Mouse (Mus musculus) hindbrain, embryonic 10.5 days (tissue): ENCODE measurements around the gene Kdm4c. TPM values are rescaled to one million over a fixed set of nuclear protein-coding genes. Genes with fewer than 3 reads are reported as not detected.
"Not testable (repeated sequence)": the region's sequence is repeated elsewhere in the genome, so short reads cannot be mapped to it uniquely, and the experiment has no call there.

ENCODE experiments used
- DNase-seq: peaks from one replicate; pipeline ENCODE4 v3.0.0-alpha.2; 2017; ENCODE audit warnings: low spot score
- H3K27ac ChIP-seq: fragments of 300-500 bp; sonication (generic); 2 replicates; pipeline ENCODE4 v1.5.1; 2016; ENCODE audit warnings: mild to moderate bottlenecking, moderate library complexity
- H3K27me3 ChIP-seq: fragments of 300-500 bp; sonication (generic); 2 replicates; pipeline ENCODE4 v1.6.1; 2016; ENCODE audit warnings: mild to moderate bottlenecking; ENCODE audit not compliant: poor library complexity, insufficient read depth, severe bottlenecking
- H3K36me3 ChIP-seq: fragments of 300-500 bp; sonication (generic); 2 replicates; pipeline ENCODE4 v1.6.1; 2016; ENCODE audit warnings: mild to moderate bottlenecking, moderate library complexity
- H3K4me1 ChIP-seq: fragments of 300-500 bp; sonication (generic); replicated peaks from 2 replicates; pipeline ENCODE4 v1.6.1; 2016; ENCODE audit warnings: mild to moderate bottlenecking
- H3K4me3 ChIP-seq: fragments of 300-500 bp; sonication (generic); 2 replicates; pipeline ENCODE4 v1.5.1; 2016; ENCODE audit warnings: mild to moderate bottlenecking, moderate library complexity
- H3K9me3 ChIP-seq: fragments of 300-500 bp; sonication (generic); 2 replicates; pipeline ENCODE4 v1.6.1; 2016; ENCODE audit warnings: mild to moderate bottlenecking, moderate library complexity
- WGBS: fragments of 180-500 bp; shearing (Covaris S2); methylation state at CpG from one replicate; pipeline ENCODE4 v1.1.7; 2016; 5-methylcytosine and 5-hydroxymethylcytosine counted together
- polyA plus RNA-seq: library from polyadenylated mRNA; unstranded; fragments of >200 nt; fragmentation: Nextera tagmentation; extraction: Ambion mirVana; gene quantifications from 2 replicates; pipeline ENCODE4 v1.2.1, GENCODE M21; 2016

Kdm4c gene
- polyA plus RNA-seq, result 10.2 TPM in 2 replicates

GRCm38 (mm10) chr4:74242176-74242575 is at the start of gene Kdm4c:
Gene Kdm4c, plus strand, starts transcription at chr4:74242497.
- Histone ChIP-seq H3K4me3 (no peak within 1 kb of the TSS), H3K9me3 (no peaks in the 10 kb centered on the region), H3K36me3 (no peaks in the 10 kb centered on the region), H3K27ac (no peak within 1 kb of the TSS), H3K4me1 (no peaks in the 10 kb centered on the region), H3K27me3 (no peaks in the 10 kb centered on the region)
- 87% methylated on average over 1 of the region's 1 CpGs for WGBS
- no peak for DNase-seq

- DNase-seq, result no peak
- H3K4me3 ChIP-seq, result no peak overlapping the region
- H3K9me3 ChIP-seq, result no peaks in the 10 kb centered on the region
- no peak overlapping the region for H3K27ac ChIP-seq
- H3K4me1 ChIP-seq, result no peaks in the 10 kb centered on the region
- no peaks in the 10 kb centered on the region for H3K27me3 ChIP-seq
- H3K36me3 ChIP-seq, result no peaks in the 10 kb centered on the region
Measured at GRCm38 (mm10) chr4:74201281-74201811, 41.0 kb upstream of the Kdm4c start.

GRCm38 (mm10) chr4:74221780-74222179 is 20.5 kb upstream of the Kdm4c start:
- H3K36me3 ChIP-seq, H3K4me1 ChIP-seq, DNase-seq, H3K9me3 ChIP-seq, H3K27ac ChIP-seq, H3K4me3 ChIP-seq, H3K27me3 ChIP-seq: not testable (repeated sequence)
- WGBS, result 90% methylated on average over 1 of the region's 1 CpGs

- Histone ChIP-seq H3K27me3 (no peaks in the 10 kb centered on the region), H3K4me1 (no peaks in the 10 kb centered on the region), H3K36me3 (no peaks in the 10 kb centered on the region), H3K4me3 (no peak overlapping the region), H3K27ac (no peak overlapping the region), H3K9me3 (no peaks in the 10 kb centered on the region)
- WGBS, result 42% methylated on average over 3 of the region's 3 CpGs
- DNase-seq, result no peak
Measured at GRCm38 (mm10) chr4:74222360-74222759, 19.9 kb upstream of the Kdm4c start.

- H3K36me3 ChIP-seq, result no peaks in the 10 kb centered on the region
- WGBS, result 83% methylated on average over 2 of the region's 2 CpGs
- no peak for DNase-seq
Measured at GRCm38 (mm10) chr4:74224210-74224609, 18.1 kb upstream of the Kdm4c start.

GRCm38 (mm10) chr4:74230994-74231393 is 11.3 kb upstream of the Kdm4c start:
- H3K36me3 ChIP-seq, result no peaks in the 10 kb centered on the region
- no peaks in the 10 kb centered on the region for H3K4me1 ChIP-seq
- no peak overlapping the region for H3K27ac ChIP-seq
- DNase-seq, result no peak
- no peak overlapping the region for H3K4me3 ChIP-seq
- 73% methylated on average over 4 of the region's 4 CpGs for WGBS
- no peaks in the 10 kb centered on the region for H3K9me3 ChIP-seq
- no peaks in the 10 kb centered on the region for H3K27me3 ChIP-seq

More at GRCm38 (mm10) chr4:74224210-74224609, 18.1 kb upstream of the Kdm4c start:
- Histone ChIP-seq H3K4me3 (no peak overlapping the region), H3K27me3 (no peaks in the 10 kb centered on the region), H3K4me1 (no peaks in the 10 kb centered on the region), H3K27ac (no peak overlapping the region), H3K9me3 (no peaks in the 10 kb centered on the region)

GRCm38 (mm10) chr4:74231405-74231804 is 10.9 kb upstream of the Kdm4c start:
- H3K27ac ChIP-seq, result no peak overlapping the region
- H3K36me3 ChIP-seq, result no peaks in the 10 kb centered on the region
- 70% methylated on average over 5 of the region's 5 CpGs for WGBS
- no peaks in the 10 kb centered on the region for H3K9me3 ChIP-seq
- no peak overlapping the region for H3K4me3 ChIP-seq
- H3K27me3 ChIP-seq, result no peaks in the 10 kb centered on the region
- H3K4me1 ChIP-seq, result no peaks in the 10 kb centered on the region
- peak; percentile 38 for DNase-seq

- H3K27ac ChIP-seq, result no peak overlapping the region
- WGBS, result 80% methylated on average over 3 of the region's 3 CpGs
- no peaks in the 10 kb centered on the region for H3K36me3 ChIP-seq
- no peak for DNase-seq
- H3K4me3 ChIP-seq, result no peak overlapping the region
- H3K9me3 ChIP-seq, result no peaks in the 10 kb centered on the region
- H3K4me1 ChIP-seq, result no peaks in the 10 kb centered on the region
- H3K27me3 ChIP-seq, result no peaks in the 10 kb centered on the region
Measured at GRCm38 (mm10) chr4:74233534-74233933, 8.8 kb upstream of the Kdm4c start.

GRCm38 (mm10) chr4:74251348-74252244 is 9.3 kb downstream of the Kdm4c start:
- Histone ChIP-seq H3K4me3 (peak overlapping the region; percentile 78), H3K4me1 (peaks cover 8% of the 10 kb centered on the region), H3K27ac (peak overlapping the region; percentile 89), H3K36me3 (no peaks in the 10 kb centered on the region), H3K27me3 (no peaks in the 10 kb centered on the region), H3K9me3 (no peaks in the 10 kb centered on the region)
- under 1% methylated on average over 68 of the region's 68 CpGs for WGBS
- peak; percentile 94 for DNase-seq

GRCm38 (mm10) chr4:74252245-74253105 is 10.2 kb downstream of the Kdm4c start:
- DNase-seq, result no peak
- Histone ChIP-seq H3K27me3 (no peaks in the 10 kb centered on the region), H3K36me3 (no peaks in the 10 kb centered on the region), H3K27ac (peak overlapping the region; percentile 89), H3K4me3 (peak overlapping the region; percentile 78), H3K4me1 (peaks cover 8% of the 10 kb centered on the region), H3K9me3 (no peaks in the 10 kb centered on the region)
- 1% methylated on average over 46 of the region's 46 CpGs for WGBS

- Histone ChIP-seq H3K9me3 (no peaks in the 10 kb centered on the region), H3K36me3 (no peaks in the 10 kb centered on the region), H3K4me1 (peaks cover 21% of the 10 kb centered on the region), H3K4me3 (no peak overlapping the region), H3K27ac (no peak overlapping the region), H3K27me3 (no peaks in the 10 kb centered on the region)
- DNase-seq, result no peak
- WGBS, result 17% methylated on average over 5 of the region's 5 CpGs
Measured at GRCm38 (mm10) chr4:74257882-74258281, 15.6 kb downstream of the Kdm4c start.

GRCm38 (mm10) chr4:74258538-74258937 is 16.2 kb downstream of the Kdm4c start:
- DNase-seq, result no peak
- Histone ChIP-seq H3K27ac (no peak overlapping the region), H3K36me3 (peaks cover under 1% of the 10 kb centered on the region; the same call in 1 of the 2 replicates), H3K4me3 (no peak overlapping the region), H3K9me3 (no peaks in the 10 kb centered on the region), H3K4me1 (peaks cover 18% of the 10 kb centered on the region; the same call in 1 of the 2 replicates), H3K27me3 (no peaks in the 10 kb centered on the region)
- 26% methylated on average over 1 of the region's 1 CpGs for WGBS
